Mouse (Mus musculus): Measurements from ENCODE around the gene Slc35g1.

The Slc35g1 gene

DNA sequence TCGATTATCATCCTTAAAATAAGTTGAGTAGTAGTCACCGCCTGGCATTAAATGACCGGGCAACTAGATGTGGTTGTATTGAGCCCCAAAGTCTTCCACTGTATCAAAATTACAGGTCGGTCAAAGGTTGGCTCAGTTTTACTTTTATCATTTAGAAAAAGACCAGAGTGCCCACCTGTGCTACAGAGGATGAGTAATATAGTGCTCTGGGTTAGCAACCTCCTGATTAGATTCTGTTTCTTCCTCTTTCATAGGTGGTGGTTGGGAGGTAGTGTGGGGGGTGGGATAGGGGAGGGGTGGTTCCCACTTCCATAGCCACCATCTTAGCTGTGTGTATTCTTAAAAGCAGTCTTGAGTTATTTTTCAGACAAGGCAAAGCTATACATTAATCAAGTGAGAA is 7.9 kb upstream of the Slc35g1 start:
- no peak for DNase-seq (ENCODE audit: low read depth, low spot score)

DNA sequence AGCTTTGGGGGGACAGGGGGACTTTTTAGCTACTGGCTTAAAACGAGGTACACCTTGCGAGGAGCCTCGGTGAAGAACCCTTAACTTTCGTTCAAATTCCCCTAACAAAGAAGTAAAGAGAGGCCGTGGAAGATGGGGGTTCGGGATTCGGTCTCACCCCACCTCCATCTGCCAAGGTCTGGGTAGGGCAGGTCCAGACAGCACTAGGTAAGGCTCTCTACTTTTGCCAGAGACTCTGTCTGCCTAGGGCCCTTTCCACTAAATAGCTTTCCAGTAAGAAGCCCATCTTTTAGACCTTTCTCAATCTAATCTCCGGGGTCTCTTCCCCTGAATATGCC is 822 bp downstream of the Slc35g1 start:
- DNase-seq (ENCODE audit: low read depth, low spot score): no peak

DNA sequence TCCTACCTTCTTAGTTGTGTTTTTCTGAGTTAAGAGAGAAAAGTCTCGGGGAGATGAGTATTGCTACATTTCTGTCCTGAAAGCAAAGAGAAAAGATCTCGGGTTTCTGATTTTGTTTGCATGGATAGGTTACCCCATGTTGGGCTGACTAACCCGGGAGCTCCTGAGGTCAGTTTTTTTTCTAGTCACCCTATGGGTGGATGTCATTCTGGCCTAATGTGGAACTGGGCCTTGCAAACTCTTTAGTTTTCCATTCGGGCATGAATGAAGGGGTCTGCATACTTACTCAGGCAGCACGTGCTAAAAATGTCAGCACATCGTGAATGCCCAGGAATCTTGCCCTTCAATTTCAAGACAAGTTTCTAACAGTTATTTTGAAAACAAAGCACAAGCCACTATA is 1.2 kb downstream of the Slc35g1 start:
- no peak for DNase-seq (ENCODE audit: low read depth, low spot score)

DNA sequence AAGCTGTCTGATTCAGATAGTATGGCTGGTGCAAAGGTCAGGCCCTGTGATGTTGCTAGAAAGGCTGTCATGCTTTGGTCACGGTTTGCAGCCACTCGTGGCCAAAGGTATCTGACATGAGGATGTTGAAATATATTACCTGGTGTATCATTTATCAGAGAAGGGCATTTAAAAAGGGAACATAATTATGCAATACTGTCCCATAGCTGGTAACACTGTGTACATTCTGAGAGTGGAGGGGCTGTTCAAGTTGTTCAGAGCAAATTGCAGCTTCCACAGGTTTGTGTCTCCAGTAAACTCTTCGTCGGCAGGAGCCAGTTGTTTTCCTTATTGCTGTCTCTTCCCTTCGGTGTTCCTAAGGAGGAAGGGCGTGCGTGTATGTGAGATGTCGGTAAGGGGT is 3.2 kb downstream of the Slc35g1 start:
- no peak for DNase-seq (ENCODE audit: low read depth, low spot score)

DNA sequence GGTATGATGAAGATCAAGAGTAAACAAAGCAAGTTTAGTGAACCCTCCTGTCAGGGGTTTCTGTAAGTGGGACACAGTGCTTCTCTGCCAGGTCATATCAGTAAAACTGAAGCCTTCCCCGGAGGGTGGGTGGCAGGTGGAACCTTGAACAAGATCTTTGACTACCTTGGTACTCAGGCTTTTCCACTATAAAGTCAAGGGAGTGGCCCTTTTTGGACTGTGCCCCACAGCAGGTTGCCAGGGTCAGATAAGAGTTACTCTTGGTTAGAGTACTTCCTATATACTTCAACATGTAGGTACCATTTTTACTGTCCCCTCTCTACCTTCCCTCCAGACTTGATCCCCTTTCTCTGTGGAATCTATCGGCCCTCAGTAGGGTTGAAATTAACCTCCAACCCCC is 5.1 kb downstream of the Slc35g1 start:
- DNase-seq (ENCODE audit: low read depth, low spot score): no peak

DNA sequence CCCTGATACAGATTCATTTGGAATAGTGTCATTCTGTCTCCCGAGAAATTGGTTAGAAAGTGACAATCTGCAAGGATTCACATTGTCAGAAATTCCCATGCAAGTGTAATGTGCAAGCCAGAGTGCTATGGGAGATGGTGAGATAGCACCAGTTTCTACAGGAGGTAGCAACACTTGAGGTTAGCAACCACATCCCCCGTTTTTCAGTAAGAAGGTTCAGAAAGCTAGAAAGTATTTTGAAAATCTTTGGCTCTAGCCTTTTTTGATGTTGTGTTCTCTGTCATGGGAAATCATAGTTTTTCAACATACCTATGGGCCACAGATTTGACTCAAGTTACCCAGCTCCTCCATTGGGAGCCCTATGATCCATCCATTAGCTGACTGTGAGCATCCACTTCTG is 5.6 kb downstream of the Slc35g1 start:
- DNase-seq (ENCODE audit: low read depth, low spot score): no peak

DNA sequence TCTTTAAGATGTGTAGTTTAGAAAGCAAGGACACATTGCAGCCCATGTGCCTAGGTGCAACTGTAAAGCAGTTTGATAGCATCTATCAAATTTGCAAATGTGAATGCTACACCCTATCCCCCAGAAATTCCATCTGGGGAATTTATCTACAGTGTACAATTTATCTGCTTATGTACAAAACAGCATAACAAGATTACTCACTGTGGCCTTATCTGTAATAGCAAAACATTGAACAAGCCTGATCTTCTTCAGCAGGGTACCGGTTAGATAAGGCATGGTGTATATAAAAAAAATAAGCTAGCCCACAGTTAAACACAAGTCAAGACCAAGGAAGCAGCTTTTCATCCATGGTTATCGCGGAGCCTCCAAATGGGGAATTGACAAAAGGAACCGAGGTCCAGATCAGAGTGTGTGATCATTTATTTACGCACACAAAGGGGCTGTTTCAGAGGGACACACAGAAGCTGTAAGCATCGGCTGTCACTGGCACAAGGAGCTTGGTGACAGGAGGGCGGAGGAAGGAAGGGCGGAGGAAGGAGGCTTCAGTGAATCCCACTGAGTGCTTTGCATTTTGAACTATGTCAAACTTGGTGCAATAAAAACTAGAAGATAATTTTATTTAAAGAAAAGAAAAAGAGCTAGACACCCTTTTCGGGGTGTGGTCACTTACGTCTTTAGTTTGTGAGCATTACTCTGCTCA is 14.7 kb downstream of the Slc35g1 start:
- DNase-seq (ENCODE audit: low read depth, low spot score): no peak

DNA sequence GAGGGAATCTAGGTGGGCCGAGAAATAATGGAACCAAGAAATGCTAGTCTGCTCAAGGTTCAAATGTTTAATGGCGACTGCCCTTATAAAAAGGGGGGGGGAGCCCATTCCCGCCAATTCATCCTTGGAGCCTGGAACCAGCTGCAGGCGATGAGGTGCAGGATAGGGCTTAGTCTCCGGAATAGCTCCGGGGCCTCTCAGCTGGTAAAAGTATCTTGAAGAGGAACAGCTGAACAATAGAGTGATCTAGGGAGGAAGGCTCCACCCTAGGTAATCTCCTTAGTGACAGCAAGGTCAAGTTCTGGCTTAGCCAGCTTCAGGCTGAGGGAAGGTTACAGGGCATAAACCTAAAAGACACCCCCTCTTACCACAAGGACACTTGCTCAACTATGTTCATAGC is 18.1 kb downstream of the Slc35g1 start:
- peak; percentile 75 for DNase-seq (ENCODE audit: low read depth, low spot score)

DNA sequence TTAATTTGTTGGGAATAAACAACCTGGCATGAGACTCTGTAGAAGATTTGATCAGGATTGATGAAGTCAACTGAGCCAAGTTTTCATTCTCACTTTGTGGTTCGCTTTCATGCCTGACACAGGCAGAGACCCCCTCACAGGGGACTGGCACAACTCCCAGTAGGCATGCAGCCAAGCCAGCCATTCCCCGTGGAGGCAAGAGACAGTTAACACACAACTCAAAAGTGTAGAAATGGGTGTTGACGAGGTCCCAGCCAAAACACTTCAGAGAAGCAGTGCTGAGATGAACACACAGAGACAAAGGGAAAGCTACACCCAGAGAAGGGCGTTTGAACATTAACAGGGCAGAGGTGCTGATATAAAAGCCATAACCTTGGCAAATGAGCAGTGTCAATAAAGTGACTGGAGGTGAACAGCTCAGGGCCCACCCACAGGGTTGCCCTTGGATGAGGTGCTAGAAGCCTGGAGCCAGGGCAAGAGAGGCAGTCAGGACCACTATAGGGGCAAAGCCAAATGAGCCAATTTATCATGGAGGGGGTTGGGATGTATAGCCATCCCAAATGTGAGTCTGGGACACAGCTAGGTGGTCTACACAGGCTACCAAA is 23.1 kb downstream of the Slc35g1 start:
- no peak for DNase-seq (ENCODE audit: low read depth, low spot score)

DNA sequence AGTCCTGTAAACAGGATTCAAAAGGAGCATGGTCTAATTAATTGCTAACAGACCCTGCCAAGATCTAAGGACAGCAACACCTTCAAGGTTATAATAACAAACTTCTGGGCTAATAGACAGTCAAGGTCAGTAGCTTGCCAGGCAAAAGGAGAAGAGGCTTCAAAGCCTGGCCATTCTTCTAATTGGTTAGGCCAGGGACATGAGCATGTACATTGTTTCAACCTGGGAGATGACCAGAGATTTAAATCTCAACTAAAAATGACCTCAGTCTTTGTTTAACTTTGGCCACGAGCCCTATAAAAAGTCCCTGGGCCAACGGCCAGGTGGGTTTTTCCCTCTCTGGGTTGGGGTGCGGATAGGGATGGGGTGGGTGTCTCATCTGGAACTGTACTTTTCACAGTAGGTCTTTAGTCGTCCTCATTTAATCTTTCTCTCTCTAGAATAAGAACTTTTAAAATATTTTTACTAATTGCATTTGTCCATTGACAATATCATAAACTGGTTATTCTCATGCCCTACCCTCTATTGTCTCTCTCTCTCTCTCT is 25.0 kb downstream of the Slc35g1 start:
- DNase-seq (ENCODE audit: low read depth, low spot score): no peak

DNA sequence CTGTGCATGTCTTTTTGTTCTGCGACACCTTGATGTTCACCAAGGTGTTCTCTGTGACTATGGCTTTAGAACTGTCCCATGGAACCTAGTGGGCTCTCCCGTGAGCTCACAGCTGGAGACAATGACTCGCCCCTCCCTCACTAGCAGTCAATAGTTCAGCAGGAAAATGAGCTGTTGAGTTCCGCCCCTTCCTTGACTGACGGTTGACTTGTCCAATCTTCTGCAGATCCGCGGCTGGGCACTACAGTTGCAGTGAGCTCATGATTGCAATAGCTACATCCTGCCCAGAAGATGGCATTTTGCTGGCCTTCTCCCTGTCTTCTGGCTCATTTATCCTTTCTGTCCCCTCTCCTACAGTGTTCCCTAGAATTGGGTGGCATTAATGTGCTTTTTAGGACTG is 25.7 kb downstream of the Slc35g1 start:
- peak; percentile 86 for DNase-seq (ENCODE audit: low read depth, low spot score)

DNA sequence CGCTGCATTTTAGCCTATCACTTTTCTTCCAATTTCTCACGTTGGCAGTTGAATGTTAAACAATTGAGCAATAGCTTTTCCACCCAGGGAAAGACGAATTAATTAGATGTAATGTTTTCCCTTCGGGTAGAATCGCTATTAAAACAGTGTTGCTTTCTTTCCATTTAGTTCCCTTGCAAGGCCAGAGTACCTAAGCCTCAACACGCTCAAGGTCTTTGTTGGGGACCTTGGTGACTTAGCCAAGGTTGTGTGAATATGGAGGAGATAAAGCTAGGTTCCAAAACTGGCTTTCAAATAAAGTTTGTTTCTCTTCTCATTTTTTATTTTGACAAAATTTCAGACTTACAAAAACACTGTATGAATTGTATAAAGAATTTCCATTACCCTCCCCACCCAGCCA is 27.1 kb downstream of the Slc35g1 start:
- no peak for DNase-seq (ENCODE audit: low read depth, low spot score)

DNA sequence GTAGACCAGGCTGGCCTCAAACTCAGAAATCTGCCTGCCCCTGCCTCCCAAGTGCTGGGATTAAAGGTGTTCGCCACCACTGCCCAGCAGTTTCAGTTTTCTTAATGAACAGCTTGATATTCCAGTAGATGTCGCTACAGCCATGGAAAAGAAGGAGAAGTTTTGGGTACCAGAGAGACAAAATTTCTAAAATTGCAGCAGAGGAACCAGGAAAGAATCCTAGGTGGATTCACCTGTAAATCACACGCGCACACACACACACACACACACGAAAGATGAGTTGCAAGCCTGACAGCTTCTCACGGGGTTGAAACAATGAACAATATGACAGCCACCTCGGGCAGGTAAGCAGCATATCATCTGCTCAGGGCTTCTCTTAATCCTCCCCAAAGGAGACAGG is 28.1 kb downstream of the Slc35g1 start:
- DNase-seq (ENCODE audit: low read depth, low spot score): no peak

DNA sequence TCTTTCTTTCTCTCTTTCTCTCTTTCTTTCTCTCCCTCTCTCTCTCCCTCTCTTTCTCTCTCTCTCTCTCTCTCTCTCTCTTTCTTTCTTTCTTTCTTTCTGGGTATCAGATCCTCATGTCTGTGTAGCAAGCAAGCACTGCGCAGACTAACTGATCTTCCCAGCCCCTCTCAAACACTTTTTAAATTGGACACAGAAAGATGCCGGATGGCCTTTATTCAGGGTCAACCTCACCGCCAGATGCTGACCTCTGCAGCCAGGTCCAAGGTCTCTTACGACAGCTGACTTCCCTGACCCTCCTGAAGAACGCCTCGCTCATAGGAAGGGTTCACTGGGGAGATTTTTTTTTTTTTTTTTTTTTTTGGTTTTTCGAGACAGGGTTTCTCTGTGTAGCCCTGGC is 28.8 kb downstream of the Slc35g1 start:
- no peak for DNase-seq (ENCODE audit: low read depth, low spot score)

DNA sequence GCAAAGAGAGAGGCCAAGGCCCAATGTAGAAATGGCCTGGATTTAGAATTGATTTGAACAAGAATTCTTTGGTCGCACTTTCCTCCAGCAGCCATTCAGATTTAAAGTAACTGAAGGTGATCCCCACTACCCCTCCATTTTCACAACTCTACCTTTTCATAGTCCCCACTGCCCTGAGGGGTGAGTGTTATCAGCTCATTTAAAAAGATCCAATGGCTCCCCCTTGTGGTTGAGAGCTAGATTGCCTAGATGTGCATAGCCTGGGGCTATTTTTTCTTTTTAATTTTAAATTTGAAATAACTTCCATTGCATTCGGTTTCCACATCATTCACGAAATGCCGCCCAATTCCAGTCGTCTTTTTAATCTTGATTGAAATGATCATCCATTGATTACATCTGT is 33.5 kb downstream of the Slc35g1 start:
- DNase-seq (ENCODE audit: low read depth, low spot score): peak; percentile 67

DNA sequence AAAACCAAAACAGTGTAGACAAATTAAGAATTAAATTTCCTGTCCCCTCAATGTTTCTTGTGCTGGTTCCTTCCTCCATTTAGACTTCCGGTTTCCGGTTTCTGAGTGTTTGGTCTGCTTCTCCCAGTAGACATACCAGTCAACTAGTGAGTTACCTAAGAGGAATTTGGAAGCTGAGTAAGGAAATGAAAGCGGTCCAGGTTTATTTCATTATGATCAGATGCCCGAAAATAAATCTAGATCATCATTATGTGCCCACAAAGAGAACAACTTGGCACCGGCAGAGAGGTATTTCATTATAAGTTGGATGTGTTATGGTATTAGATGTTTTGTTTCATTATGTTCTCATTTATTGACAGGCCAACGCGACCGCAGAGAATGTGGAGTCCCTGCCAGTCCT is 34.7 kb downstream of the Slc35g1 start:
- no peak for DNase-seq (ENCODE audit: low read depth, low spot score)

DNA sequence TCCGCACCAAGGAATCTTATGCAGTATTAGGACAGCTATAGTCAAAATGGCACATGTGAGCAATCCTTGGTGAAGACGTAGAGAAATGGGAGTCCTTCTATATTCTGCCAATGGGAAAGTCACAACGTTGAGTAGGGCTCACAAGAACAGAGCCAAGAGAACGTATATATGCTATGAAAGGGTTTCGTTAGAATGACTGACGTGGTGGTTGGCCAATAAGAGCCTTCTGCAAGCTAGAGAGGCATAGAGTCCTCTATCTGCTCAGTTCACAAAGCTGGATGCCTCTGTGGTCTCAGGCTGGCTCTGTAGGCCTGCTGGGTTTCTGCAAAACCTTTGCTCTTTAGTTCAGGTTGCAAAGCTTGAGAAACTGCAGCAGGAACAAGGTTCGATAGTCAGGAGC is 35.5 kb downstream of the Slc35g1 start:
- DNase-seq (ENCODE audit: low read depth, low spot score): peak; percentile 71

DNA sequence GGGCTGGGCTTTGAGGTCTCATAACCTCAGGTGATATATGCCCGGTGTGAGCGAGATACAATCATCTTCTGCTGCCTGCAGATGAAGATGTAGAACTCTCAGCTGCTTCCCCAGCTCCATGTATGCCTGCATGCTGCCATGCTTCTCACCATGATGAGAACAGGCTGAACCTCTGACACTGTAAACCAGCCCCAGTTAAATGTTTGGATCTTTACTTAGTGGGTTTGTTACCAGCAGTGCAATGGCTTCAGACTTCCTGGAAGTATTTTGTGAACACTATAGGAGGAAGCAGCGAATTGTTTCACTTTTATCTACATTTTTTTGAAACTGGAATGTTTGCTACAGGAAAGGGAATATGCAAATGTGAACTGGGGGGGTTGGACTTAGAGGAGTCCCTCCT is 36.2 kb downstream of the Slc35g1 start:
- no peak for DNase-seq (ENCODE audit: low read depth, low spot score)

DNA sequence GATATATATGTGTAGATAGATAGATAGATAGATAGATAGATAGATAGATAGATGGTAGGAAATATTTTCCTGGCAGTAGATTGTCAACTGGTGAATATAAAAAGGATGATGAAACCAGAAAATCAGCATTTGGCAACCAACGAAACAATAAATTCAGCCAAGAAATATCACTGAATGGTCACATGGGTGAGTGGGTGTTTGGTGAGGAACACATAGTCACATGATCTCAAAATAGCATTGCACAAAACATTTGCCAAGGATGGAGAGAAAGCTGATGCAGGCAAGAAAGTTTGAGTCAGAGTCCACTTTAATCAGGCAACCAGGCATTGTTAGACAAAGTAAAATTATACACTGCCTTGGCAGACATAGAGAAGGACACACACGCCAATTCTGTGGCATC is 37.6 kb downstream of the Slc35g1 start:
- DNase-seq (ENCODE audit: low read depth, low spot score): no peak

DNA sequence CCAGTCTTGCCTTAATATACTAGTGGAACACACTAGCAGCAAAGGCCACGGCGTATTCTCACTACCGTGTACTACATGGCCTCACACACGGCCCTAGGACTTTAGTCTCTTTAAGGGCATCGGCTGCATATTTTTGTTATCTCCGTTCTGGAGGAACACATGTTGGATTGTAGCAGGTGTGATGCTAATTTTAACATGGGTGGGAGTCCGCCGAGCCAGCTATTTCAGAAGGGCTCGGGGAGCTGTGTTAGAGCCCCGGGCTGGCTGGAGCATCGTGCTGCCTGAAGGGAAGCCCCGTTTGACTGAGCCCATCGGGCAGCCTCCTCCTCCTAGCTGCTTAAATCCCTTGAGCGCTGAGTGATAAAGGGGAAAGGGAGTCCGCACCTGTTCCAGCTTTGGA is 39.4 kb downstream of the Slc35g1 start:
- DNase-seq (ENCODE audit: low read depth, low spot score): no peak

DNA sequence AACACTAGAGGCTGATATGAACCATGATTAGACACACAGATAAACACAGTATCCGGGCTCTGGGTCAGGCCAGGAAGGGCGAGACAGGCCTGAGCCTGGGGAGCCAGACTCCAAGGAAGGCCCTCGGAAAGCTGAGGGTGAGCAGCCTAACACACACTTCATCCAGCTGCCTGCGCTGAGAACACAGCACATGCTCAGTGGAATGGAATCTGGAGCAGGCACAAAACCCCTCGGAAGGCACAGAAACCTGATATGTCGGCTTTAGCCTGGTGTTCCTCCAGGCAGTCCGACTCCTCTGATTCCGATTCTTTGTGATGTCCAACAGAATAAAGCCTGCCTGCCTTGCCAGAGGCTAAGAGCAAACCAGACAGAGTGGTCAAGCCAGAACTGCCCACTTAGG is 46.1 kb downstream of the Slc35g1 start:
- peak; percentile 28 for DNase-seq (ENCODE audit: low read depth, low spot score)

DNA sequence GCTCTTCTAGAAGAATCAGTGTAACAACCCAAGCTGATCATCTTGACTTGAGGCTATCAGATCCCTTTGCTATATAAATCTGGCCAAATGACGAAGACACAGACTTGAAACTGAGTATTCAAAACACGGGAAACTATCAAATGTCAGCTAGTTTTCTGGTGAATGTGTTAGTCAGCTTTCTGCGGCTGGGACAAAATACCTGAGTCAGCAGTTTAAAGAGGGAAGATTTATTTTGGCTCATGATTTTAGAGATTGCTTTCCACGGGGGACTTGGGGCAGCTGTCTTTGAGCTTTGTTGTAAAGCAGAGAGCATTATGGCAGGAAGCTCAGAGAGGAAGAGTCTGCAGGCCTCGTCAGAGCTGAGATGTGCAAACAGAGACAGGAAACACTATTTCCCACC is 50.0 kb downstream of the Slc35g1 start:
- no peak for DNase-seq (ENCODE audit: low read depth, low spot score)

Measured in R1 (cell line).